Mouse (Mus musculus): ENCODE data around the gene Sipa1l3.

The Sipa1l3 gene

GRCm38 (mm10) chr7:29386349-29386748 lies 132.1 kb downstream of the Sipa1l3 start:
- intact Hi-C loops (cut with DNase I) = no loop called here

DNA sequence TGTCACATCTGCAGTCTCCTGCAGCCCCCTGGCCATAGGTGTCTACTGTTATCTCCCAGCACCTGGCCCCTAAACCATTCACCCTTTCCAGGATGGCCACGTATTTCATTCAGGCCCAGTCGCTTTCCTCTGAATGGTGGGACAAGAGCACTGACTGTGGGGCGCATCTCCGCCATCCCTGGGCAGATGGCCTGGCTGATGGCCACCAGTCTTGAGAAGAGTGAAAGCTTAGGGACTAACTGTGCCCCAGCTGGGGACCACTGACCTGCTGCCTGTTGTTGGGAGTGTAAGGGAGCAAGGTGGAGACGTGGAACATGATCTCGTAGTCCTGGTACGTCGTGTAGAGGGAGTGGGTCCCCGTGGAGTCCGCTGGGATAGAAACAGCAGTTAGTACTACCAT lies 132.7 kb downstream of the Sipa1l3 start:
- intact Hi-C loops (cut with DNase I) = no loop called here

- intact Hi-C loops (cut with DNase I) = loop anchor here (1.0 to 5.0 kb wide), 2 partner anchors 59 to 139 kb away; no protein-coding TSS in a partner anchor
Observed at GRCm38 (mm10) chr7:29383255-29383654, 135.2 kb downstream of the Sipa1l3 start.

GRCm38 (mm10) chr7:29381466-29382040 lies 136.9 kb downstream of the Sipa1l3 start:
- intact Hi-C loops (cut with DNase I) = loop anchor here (5.0 kb wide), 1 partner anchor 61 kb away; no protein-coding TSS in a partner anchor

DNA sequence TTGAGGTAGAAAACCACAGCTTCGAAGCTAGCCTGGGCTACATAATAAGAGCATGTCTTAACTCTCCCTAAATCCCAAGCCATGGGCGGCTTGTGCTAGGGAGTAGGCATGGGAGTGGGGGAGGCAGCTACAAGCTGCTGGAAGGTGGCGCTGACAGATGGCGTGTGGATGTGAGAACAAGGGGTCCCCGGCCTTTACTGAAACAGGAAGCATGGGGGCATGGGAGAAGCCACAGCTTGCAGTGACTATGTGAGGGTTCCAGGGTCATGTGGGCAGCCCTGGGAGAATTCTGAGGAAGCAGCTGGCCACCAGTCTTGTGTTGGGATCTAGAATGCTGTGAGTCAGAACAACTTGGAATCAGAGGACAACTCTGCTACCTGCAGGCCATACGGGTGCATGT lies 144.4 kb downstream of the Sipa1l3 start:
- intact Hi-C loops (cut with DNase I) = no loop called here

- intact Hi-C loops (cut with DNase I) = no loop called here
Observed at GRCm38 (mm10) chr7:29372123-29372522, 146.3 kb downstream of the Sipa1l3 start.

DNA sequence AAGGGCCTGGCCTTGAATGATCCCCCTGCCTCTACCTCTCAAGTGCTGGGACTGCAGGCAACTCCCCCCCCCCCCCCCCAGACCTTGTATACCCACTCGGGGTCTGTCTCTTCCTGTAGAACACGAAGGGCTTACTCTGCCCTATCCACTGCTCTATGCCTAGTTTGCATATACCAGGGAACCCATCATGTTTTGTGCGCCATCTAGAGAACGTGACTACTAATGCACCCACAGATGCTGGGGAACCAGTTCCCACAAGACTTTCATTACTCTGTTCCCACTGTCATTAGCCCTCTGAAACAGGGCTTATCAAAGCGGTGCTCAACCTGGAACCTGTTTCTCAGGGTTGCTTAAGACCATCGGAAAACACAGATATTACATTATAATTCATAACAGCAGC lies 148.4 kb downstream of the Sipa1l3 start:
- intact Hi-C loops (cut with DNase I) = no loop called here

- intact Hi-C loops (cut with DNase I) = no loop called here
Observed at GRCm38 (mm10) chr7:29368004-29368320, 150.5 kb downstream of the Sipa1l3 start.

DNA sequence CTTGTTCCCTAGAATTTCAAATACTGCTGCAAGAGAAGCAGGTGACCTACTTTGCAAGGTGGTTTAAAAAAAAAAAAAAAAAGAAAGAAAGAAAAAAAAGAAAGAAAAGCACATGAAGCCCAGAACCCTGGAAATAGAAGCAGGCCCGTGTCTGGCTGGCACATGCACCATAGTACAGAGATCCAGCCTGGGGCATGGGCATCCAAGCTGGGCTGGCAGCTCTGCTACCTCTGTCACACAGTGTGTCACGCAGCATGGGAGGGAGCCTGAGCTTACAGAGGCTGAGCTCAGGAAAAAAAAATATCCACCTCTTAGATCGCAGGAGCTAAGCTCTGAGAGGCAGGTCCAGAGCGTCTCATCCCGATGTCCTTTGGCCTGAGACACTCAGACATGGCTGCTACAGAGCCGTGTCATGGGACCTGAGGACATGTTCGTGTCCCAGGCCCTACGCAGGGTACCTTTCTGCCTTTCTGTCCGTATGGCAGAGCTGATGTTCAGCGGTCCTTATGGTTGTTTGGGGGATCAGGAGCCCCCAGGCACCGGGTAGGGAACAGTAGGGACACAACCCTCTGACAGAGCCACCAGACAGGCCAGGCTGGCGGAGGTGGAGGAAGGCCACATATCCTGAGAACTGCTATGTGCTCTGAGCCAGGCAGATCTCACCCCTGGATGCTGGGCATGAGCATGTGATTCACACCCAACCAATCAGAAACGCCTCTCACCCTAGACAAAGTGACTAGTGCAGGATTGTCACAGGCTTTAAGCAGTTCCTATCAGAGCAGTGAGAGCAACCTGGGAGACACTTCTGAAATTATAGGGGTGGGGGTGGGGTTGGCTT lies 151.1 kb downstream of the Sipa1l3 start:
- intact Hi-C loops (cut with DNase I) = no loop called here

DNA sequence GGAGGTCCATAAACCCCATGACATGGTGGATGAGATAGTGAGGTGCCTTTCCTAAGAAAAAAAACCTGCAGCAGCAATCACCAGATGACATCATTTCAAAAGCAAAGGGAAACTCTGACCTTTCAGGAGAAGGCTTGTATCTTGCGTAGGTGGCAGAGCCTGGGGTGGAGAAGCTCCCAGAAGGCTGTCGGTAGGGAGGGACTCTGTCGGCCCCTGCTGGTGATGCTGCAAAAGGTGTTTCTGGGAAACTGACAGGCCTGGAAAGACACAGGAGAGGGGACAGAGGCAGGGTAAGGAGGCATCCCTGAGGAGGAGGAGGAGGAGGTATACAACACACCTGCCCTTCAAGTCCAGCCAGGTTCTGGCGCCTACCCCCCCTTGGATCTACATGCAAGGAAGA lies 154.4 kb downstream of the Sipa1l3 start:
- intact Hi-C loops (cut with DNase I) = loop anchor here (5.0 kb wide), 2 partner anchors 47 to 62 kb away; partner anchors contain the start of gene Dpf1

DNA sequence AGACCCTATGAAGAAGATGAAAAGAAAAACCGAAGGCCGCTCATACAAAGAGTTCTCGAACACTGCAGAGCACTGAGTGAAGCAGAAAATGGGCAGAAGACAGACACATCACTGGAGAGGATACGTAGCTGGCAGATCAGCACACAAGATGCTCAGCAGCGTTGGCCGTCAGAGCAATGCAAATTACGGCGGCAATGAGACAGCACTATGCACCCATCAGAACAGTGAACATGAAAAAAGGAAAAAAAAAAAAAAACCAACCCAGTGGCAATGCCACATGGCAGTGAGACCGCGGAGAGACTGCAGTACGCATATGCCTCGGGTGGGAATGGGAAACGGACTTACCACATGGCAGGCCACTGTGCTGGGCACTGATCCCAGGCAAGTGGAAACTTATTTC lies 156.9 kb downstream of the Sipa1l3 start:
- intact Hi-C loops (cut with DNase I) = loop anchor here (5.0 kb wide), 2 partner anchors 44 to 59 kb away; partner anchors contain the start of gene Dpf1

GRCm38 (mm10) chr7:29355406-29355805 lies 163.0 kb downstream of the Sipa1l3 start:
- intact Hi-C loops (cut with DNase I) = no loop called here

GRCm38 (mm10) chr7:29354161-29354560 lies 164.3 kb downstream of the Sipa1l3 start:
- intact Hi-C loops (cut with DNase I) = no loop called here

- intact Hi-C loops (cut with DNase I) = no loop called here
Observed at GRCm38 (mm10) chr7:29352246-29352645, 166.2 kb downstream of the Sipa1l3 start.

- intact Hi-C loops (cut with DNase I) = no loop called here
Observed at GRCm38 (mm10) chr7:29350489-29350888, 168.0 kb downstream of the Sipa1l3 start.

DNA sequence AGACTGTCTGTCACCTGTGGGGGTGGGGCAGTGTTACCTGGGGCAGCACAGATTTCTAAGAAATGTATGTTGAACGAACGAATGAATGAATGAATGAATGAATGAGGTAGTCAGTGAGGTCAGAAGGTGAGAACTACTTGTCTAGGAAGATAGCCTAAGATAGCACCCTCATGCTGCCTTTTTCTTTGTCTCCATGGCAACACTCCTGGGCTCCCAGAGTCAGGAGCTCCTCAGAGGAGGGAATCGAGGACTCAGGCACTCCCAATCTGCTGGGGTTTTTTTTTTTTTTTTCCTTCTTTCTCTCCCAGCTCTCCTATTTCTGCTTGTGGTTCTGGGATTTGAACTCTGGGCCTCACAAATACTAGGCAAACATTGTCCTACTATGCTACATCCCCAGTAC lies 172.2 kb downstream of the Sipa1l3 start:
- intact Hi-C loops (cut with DNase I) = no loop called here

DNA sequence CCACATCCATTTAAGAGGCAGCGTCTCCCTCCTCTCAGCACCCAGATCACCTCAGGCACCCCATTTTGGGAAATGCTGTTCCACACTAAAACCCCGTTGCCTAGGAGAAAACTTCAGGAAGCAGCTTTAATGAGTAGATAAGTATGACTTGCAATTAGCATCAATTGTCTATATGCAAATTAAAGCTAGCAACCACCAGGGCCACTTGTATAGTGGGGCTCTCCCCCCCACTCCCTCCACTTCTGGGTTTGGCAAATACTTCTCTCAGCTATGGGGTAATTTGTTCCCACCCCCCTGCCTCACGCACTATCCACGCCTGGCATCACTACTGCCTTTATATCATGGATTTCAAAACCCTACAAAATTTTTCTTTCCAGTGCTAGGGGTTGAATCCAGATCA lies 172.9 kb downstream of the Sipa1l3 start:
- intact Hi-C loops (cut with DNase I) = no loop called here

- intact Hi-C loops (cut with DNase I) = no loop called here
Observed at GRCm38 (mm10) chr7:29343746-29344145, 174.7 kb downstream of the Sipa1l3 start.

- intact Hi-C loops (cut with DNase I) = no loop called here
Observed at GRCm38 (mm10) chr7:29342489-29343092, 175.8 kb downstream of the Sipa1l3 start.

DNA sequence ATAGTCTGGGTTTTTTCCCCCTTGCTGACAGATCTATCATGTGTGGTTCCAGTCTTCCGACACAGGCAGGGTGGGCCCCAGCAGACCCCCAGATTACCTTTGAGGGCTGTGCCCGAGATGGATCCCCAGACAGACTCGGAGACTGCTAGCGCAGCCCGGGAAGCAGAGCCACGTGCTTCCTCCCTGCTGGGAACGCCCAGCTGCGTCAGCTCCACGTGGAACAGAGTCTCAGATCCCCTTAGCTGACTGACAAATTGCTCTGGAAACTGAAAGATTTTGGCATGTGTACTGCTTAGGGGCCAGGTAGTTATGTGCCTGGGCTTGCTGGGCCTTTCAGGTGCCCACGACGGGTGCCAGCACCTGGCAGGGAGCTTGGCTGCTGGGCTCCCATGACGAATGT lies 176.7 kb downstream of the Sipa1l3 start:
- intact Hi-C loops (cut with DNase I) = no loop called here

- intact Hi-C loops (cut with DNase I) = no loop called here
Observed at GRCm38 (mm10) chr7:29340838-29341237, 177.6 kb downstream of the Sipa1l3 start.

GRCm38 (mm10) chr7:29340247-29340646 lies 178.2 kb downstream of the Sipa1l3 start:
- intact Hi-C loops (cut with DNase I) = no loop called here

Measured in adrenal gland (tissue).